Mouse (Mus musculus): ENCODE results near the gene Ptcd2. TPM values are rescaled to one million over a fixed set of nuclear protein-coding genes. Genes with fewer than 3 reads are reported as not detected.

The Ptcd2 gene
- polyA plus RNA-seq, 1 experiment from 2014 or later, result 37.3 TPM

GRCm38 (mm10) chr13:99356428-99357265 lies 12.1 kb upstream of the Ptcd2 start:
- TF ChIP-seq CTCF (IDR thresholded peaks at IDR 0.05), result peak; percentile 49
- CTCF ChIA-PET, result interaction anchor here (2.3 kb wide), 1 partner anchor 19 kb away, joined by 5 read pairs; no protein-coding TSS in a partner anchor
- no peak for DNase-seq (ENCODE audit: low read depth, low spot score)
- ATAC-seq, result no peak
- in situ Hi-C loops (cut with MboI; ENCODE audit: low pct_unique_long_range_greater_than_20kb), result loop anchor here (25.0 kb wide), 1 partner anchor 606 kb away; no protein-coding TSS in a partner anchor
- POLR2A ChIA-PET, result no interaction called here
- no peaks in the 10 kb centered on the region for H3K27me3 ChIP-seq

- no peaks in the 10 kb centered on the region for H3K27me3 ChIP-seq
- POLR2A ChIA-PET, result no interaction called here
- in situ Hi-C loops (cut with MboI; ENCODE audit: low pct_unique_long_range_greater_than_20kb), result loop anchor here (25.0 kb wide), 1 partner anchor 606 kb away; no protein-coding TSS in a partner anchor
- no peak for ATAC-seq
- CTCF ChIA-PET, result interaction anchor here (2.3 kb wide), 1 partner anchor 20 kb away, joined by 5 read pairs; no protein-coding TSS in a partner anchor
- TF ChIP-seq CTCF (IDR thresholded peaks at IDR 0.05), result no peak
- DNase-seq (ENCODE audit: low read depth, low spot score), result no peak
These were observed 11.4 kb upstream of the Ptcd2 start for GRCm38 (mm10) chr13:99355861-99356260.

GRCm38 (mm10) chr13:99355072-99355471 lies 10.6 kb upstream of the Ptcd2 start:
- DNase-seq (ENCODE audit: low read depth, low spot score) (no peak), ATAC-seq (no peak)
- no peak for TF ChIP-seq CTCF (IDR thresholded peaks at IDR 0.05)
- H3K27me3 ChIP-seq, result no peaks in the 10 kb centered on the region
- POLR2A ChIA-PET, result no interaction called here
- in situ Hi-C loops (cut with MboI; ENCODE audit: low pct_unique_long_range_greater_than_20kb), result loop anchor here (25.0 kb wide), 1 partner anchor 607 kb away; no protein-coding TSS in a partner anchor
- CTCF ChIA-PET, result interaction anchor here (2.3 to 3.5 kb wide), 2 partner anchors 20 to 485 kb away, joined by 5 to 43 read pairs; no protein-coding TSS in a partner anchor

- in situ Hi-C loops (cut with MboI; ENCODE audit: low pct_unique_long_range_greater_than_20kb), result loop anchor here (25.0 kb wide), 1 partner anchor 609 kb away; no protein-coding TSS in a partner anchor
- CTCF ChIA-PET, result interaction anchor here (0.9 to 3.5 kb wide), 10 partner anchors 9 to 502 kb away, joined by 3 to 43 read pairs (median 4); no protein-coding TSS in a partner anchor
- TF ChIP-seq CTCF (IDR thresholded peaks at IDR 0.05), result no peak
- POLR2A ChIA-PET, result no interaction called here
- no peaks in the 10 kb centered on the region for H3K27me3 ChIP-seq
- DNase-seq (ENCODE audit: low read depth, low spot score) (no peak), ATAC-seq (peak; percentile 13)
These were observed 9.0 kb upstream of the Ptcd2 start for GRCm38 (mm10) chr13:99353490-99353851.

DNA sequence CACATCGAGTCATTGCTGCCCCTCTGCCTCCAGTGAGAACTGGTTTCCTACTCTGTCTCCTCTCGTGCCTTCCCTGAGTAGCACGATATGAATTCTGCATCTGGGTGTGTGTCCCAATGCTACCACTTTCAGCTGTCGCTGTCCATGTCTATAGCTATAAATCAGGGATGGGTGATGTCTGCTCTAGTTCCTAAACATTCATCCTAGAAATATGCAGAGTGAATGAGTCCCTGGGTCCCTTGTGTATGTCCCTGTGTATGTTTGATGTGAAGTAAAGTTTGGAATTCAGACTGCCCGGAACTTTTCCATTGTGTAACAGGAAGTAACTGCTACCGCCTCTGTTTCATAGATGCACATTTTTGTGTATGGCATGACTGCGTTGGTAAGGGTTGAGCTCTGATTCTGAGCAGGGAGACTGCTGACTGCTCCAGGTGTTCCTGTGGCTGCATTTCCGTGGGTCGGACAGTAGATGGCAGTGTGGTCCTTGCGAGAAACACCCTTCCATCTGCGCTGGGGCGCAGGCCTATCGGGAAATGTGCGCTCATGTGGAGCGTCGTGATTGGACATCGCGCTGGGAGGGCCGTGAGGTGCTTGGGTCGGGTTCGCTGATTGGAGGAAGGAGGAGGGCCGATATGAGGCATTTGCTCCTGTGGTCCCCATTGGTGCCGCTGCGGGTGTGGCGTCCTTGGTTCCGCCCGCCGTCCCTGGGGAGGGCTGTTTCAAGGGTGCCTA lies 8.4 kb upstream of the Ptcd2 start:
- POLR2A ChIA-PET, result no interaction called here
- no peaks in the 10 kb centered on the region for H3K27me3 ChIP-seq
- in situ Hi-C loops (cut with MboI; ENCODE audit: low pct_unique_long_range_greater_than_20kb), result loop anchor here (25.0 kb wide), 1 partner anchor 609 kb away; no protein-coding TSS in a partner anchor
- peak; percentile 86 for TF ChIP-seq CTCF (IDR thresholded peaks at IDR 0.05)
- DNase-seq (ENCODE audit: low read depth, low spot score) (peak; percentile 77), ATAC-seq (peak; percentile 99)
- CTCF ChIA-PET, result interaction anchor here (0.7 to 3.5 kb wide), 11 partner anchors 9 to 503 kb away, joined by 3 to 43 read pairs (median 4); no protein-coding TSS in a partner anchor

DNA sequence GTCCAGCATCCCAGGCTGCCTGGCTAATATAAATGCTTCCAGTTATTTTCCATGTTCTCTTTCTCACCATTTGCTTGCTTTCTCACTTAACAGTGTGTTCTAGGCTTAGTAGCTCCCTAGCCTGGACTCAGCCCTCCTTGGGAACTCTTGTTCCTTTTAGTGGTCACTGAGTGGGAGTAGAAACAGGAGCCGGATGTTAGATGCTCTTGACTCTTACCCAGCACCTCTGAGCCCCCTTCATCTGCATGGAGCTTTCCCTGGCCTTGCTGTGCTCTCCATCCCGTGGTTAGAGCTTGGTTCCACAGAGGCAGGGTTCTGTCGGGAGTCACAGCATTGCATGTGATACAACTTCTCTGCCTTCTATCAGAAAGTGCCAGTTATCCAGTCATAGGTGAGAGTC lies 7.1 kb upstream of the Ptcd2 start:
- in situ Hi-C loops (cut with MboI; ENCODE audit: low pct_unique_long_range_greater_than_20kb), result loop anchor here (25.0 kb wide), 1 partner anchor 611 kb away; no protein-coding TSS in a partner anchor
- ATAC-seq (no peak), DNase-seq (ENCODE audit: low read depth, low spot score) (no peak)
- no peaks in the 10 kb centered on the region for H3K27me3 ChIP-seq
- POLR2A ChIA-PET, result no interaction called here
- no peak for TF ChIP-seq CTCF (IDR thresholded peaks at IDR 0.05)
- CTCF ChIA-PET, result no interaction called here

DNA sequence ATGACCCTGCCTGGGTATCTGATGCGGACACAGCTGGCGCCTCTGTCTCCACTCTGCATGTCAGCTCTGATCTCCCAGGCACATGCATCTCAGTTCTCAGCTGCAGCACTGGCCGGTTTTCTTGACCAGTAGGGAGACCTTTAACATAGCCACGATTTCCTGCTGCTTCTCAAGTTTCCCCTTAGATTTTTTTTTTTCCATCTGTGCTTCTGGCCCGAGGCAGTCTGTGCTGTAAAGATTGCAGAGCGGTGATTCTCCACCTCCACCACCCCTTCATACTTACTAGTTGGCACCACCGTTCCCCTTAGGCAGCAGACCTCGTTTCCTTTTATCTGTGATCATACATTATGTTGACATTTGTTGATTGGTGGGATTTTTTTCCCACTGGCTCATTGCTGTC lies 6.7 kb upstream of the Ptcd2 start:
- no peak for TF ChIP-seq CTCF (IDR thresholded peaks at IDR 0.05)
- CTCF ChIA-PET, result no interaction called here
- no peaks in the 10 kb centered on the region for H3K27me3 ChIP-seq
- in situ Hi-C loops (cut with MboI; ENCODE audit: low pct_unique_long_range_greater_than_20kb), result loop anchor here (25.0 kb wide), 1 partner anchor 611 kb away; no protein-coding TSS in a partner anchor
- POLR2A ChIA-PET, result no interaction called here
- no peak for DNase-seq (ENCODE audit: low read depth, low spot score)
- no peak for ATAC-seq

DNA sequence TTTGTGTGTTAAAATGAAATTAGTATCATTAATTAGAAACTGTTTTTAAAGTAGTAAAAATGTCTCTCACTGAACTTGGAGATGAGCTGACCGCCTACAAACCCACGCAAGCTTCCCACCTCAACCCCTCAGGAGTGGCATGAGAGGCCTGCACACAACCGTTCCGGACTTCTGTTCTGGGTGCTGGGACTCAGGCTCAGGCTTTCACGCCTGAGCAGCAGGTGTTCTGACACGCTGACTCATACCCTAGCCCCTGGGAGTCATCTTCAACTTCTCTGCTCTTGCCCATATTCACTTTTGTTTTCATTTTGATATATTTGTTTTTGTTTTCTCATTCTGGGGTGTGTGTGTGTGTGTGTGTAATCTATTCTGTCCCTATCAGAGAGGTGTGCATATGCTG lies 5.5 kb upstream of the Ptcd2 start:
- in situ Hi-C loops (cut with MboI; ENCODE audit: low pct_unique_long_range_greater_than_20kb), result loop anchor here (25.0 kb wide), 1 partner anchor 612 kb away; no protein-coding TSS in a partner anchor
- DNase-seq (ENCODE audit: low read depth, low spot score), result no peak
- POLR2A ChIA-PET, result no interaction called here
- CTCF ChIA-PET, result no interaction called here
- no peak for ATAC-seq
- no peaks in the 10 kb centered on the region for H3K27me3 ChIP-seq
- no peak for TF ChIP-seq CTCF (IDR thresholded peaks at IDR 0.05)

- CTCF ChIA-PET, result interaction anchor here (1.2 kb wide), 1 partner anchor 9 kb away, joined by 3 read pairs; no protein-coding TSS in a partner anchor
- TF ChIP-seq CTCF (IDR thresholded peaks at IDR 0.05), result no peak
- ATAC-seq, result no peak
- POLR2A ChIA-PET, result no interaction called here
- no peak for DNase-seq (ENCODE audit: low read depth, low spot score)
- no peaks in the 10 kb centered on the region for H3K27me3 ChIP-seq
- in situ Hi-C loops (cut with MboI; ENCODE audit: low pct_unique_long_range_greater_than_20kb), result no loop called here
These were observed 468 bp downstream of the Ptcd2 start for GRCm38 (mm10) chr13:99343876-99344598.

- no peaks in the 10 kb centered on the region for H3K27me3 ChIP-seq
- TF ChIP-seq CTCF (IDR thresholded peaks at IDR 0.05), result no peak
- ChIA-PET CTCF (no interaction called here), POLR2A (no interaction called here)
- ATAC-seq (no peak), DNase-seq (ENCODE audit: low read depth, low spot score) (no peak)
- in situ Hi-C loops (cut with MboI; ENCODE audit: low pct_unique_long_range_greater_than_20kb), result no loop called here
These were observed 3.0 kb downstream of the Ptcd2 start for GRCm38 (mm10) chr13:99341504-99341903.

All from Patski (cell line).